Mouse (Mus musculus) embryonic facial prominence, embryonic 14.5 days (tissue): ENCODE measurements around the gene Dnah1. TPM values are rescaled to one million over a fixed set of nuclear protein-coding genes. Genes with fewer than 3 reads are reported as not detected.

ENCODE experiments used
- ATAC-seq: fragments of 200-750 bp; cut with Nextera tagmentation; 2 replicates; pipeline ENCODE4 v1.8.0; 2017; ENCODE audit warnings: low read depth, moderate number of reproducible peaks, moderate TSS enrichment
- DNase-seq: peaks from one replicate; pipeline ENCODE4 v3.0.0-alpha.2; 2015; ENCODE audit warnings: low spot score
- H3K27ac ChIP-seq: fragments of 300-500 bp; sonication (generic); replicated peaks from 2 replicates; pipeline ENCODE4 v1.5.1; 2014; ENCODE audit warnings: low read depth, mild to moderate bottlenecking, low read length, moderate library complexity
- H3K27me3 ChIP-seq: fragments of 300-500 bp; sonication (generic); replicated peaks from 2 replicates; pipeline ENCODE4 v1.6.1; 2014; ENCODE audit warnings: low read length; ENCODE audit not compliant: control insufficient read depth, insufficient read depth
- H3K36me3 ChIP-seq: fragments of 300-500 bp; sonication (generic); 2 replicates; pipeline ENCODE4 v1.6.1; 2014; ENCODE audit warnings: low read length, mixed read lengths; ENCODE audit not compliant: control insufficient read depth, insufficient read depth
- H3K4me1 ChIP-seq: fragments of 300-500 bp; sonication (generic); 2 replicates; pipeline ENCODE4 v1.6.1; 2014; ENCODE audit warnings: antibody characterized with exemption, low read length; ENCODE audit not compliant: control insufficient read depth, insufficient read depth
- H3K4me2 ChIP-seq: fragments of 300-500 bp; sonication (generic); 2 replicates; pipeline ENCODE4 v1.6.1; 2014; ENCODE audit warnings: low read depth, mild to moderate bottlenecking, low read length, moderate library complexity, mixed read lengths
- H3K4me3 ChIP-seq: fragments of 300-500 bp; sonication (generic); 2 replicates; pipeline ENCODE4 v1.5.1; 2014; ENCODE audit warnings: low read depth, mild to moderate bottlenecking, low read length
- H3K9ac ChIP-seq: fragments of 300-500 bp; sonication (generic); 2 replicates; pipeline ENCODE4 v1.6.1; 2014; ENCODE audit warnings: low read depth, mild to moderate bottlenecking, low read length, moderate library complexity, mixed read lengths
- H3K9me3 ChIP-seq: fragments of 300-500 bp; sonication (generic); 2 replicates; pipeline ENCODE4 v1.6.1; 2016; ENCODE audit warnings: low read length; ENCODE audit not compliant: control insufficient read depth
- WGBS: fragments of 180-500 bp; shearing (Covaris S2); extraction: QIAGEN DNeasy Blood & Tissue Kit; methylation state at CpG from one replicate; pipeline ENCODE4 v1.1.7; 2014; 5-methylcytosine and 5-hydroxymethylcytosine counted together
- polyA plus RNA-seq: library from polyadenylated mRNA; unstranded; fragments of >200 nt; fragmentation: Nextera tagmentation; extraction: Ambion mirVana; gene quantifications from 2 replicates; pipeline ENCODE4 v1.2.1, GENCODE M21; 2014

Gene Dnah1
- polyA plus RNA-seq, 1 experiment from 2014 or later = 5.9 TPM

GRCm38 (mm10) chr14:31240528-31240927 lies 83.2 kb downstream of the Dnah1 start:
- Histone ChIP-seq H3K4me3 (no peak overlapping the region), H3K4me1 (no peaks in the 10 kb centered on the region), H3K9ac (no peak overlapping the region), H3K4me2 (no peak overlapping the region), H3K27me3 (no peaks in the 10 kb centered on the region), H3K36me3 (no peaks in the 10 kb centered on the region), H3K27ac (no peak overlapping the region; the same call in 1 of the 2 replicates), H3K9me3 (no peaks in the 10 kb centered on the region)
- DNase-seq = peak; percentile 71
- WGBS = 30% methylated on average over 3 of the region's 3 CpGs
- peak; percentile 68; the same call in 1 of the 2 replicates for ATAC-seq

GRCm38 (mm10) chr14:31237101-31237882 lies 86.4 kb downstream of the Dnah1 start:
- no peak overlapping the region for H3K4me3 ChIP-seq
- no peaks in the 10 kb centered on the region for H3K4me1 ChIP-seq
- no peaks in the 10 kb centered on the region for H3K36me3 ChIP-seq
- H3K9ac ChIP-seq = no peak overlapping the region
- H3K27me3 ChIP-seq = no peaks in the 10 kb centered on the region
- no peak overlapping the region for H3K27ac ChIP-seq
- DNase-seq (peak; percentile 67), ATAC-seq (no peak)
- WGBS = 76% methylated on average over 7 of the region's 7 CpGs
- H3K9me3 ChIP-seq = no peaks in the 10 kb centered on the region
- no peak overlapping the region for H3K4me2 ChIP-seq

- Histone ChIP-seq H3K9me3 (no peaks in the 10 kb centered on the region), H3K4me3 (no peak overlapping the region), H3K27me3 (no peaks in the 10 kb centered on the region), H3K9ac (0 out of 2 replicates have a peak overlapping the region, but pooled peaks have one; percentile 45), H3K27ac (no peak overlapping the region), H3K36me3 (no peaks in the 10 kb centered on the region), H3K4me2 (peak overlapping the region; percentile 19; the same call in 1 of the 2 replicates), H3K4me1 (peaks cover 2% of the 10 kb centered on the region)
- 22% methylated on average over 11 of the region's 11 CpGs for WGBS
- ATAC-seq (peak; percentile 76; the same call in 1 of the 2 replicates), DNase-seq (peak; percentile 85)
Observed at GRCm38 (mm10) chr14:31233996-31234591, 89.6 kb downstream of the Dnah1 start.

- no peak overlapping the region for H3K4me3 ChIP-seq
- no peaks in the 10 kb centered on the region for H3K36me3 ChIP-seq
- no peak overlapping the region for H3K27ac ChIP-seq
- 85% methylated on average over 14 of the region's 14 CpGs for WGBS
- ATAC-seq = no peak
- no peak overlapping the region for H3K4me2 ChIP-seq
- peaks cover 7% of the 10 kb centered on the region for H3K4me1 ChIP-seq
- no peak overlapping the region for H3K9ac ChIP-seq
- no peaks in the 10 kb centered on the region for H3K27me3 ChIP-seq
- DNase-seq = no peak
- H3K9me3 ChIP-seq = no peaks in the 10 kb centered on the region
Observed at GRCm38 (mm10) chr14:31233070-31233995, 90.4 kb downstream of the Dnah1 start.

- Histone ChIP-seq H3K4me2 (no peak overlapping the region), H3K36me3 (no peaks in the 10 kb centered on the region), H3K27me3 (no peaks in the 10 kb centered on the region), H3K4me3 (no peak overlapping the region), H3K4me1 (peaks cover 10% of the 10 kb centered on the region), H3K27ac (no peak overlapping the region), H3K9me3 (no peaks in the 10 kb centered on the region), H3K9ac (no peak overlapping the region)
- WGBS = 80% methylated on average over 13 of the region's 13 CpGs
- DNase-seq = no peak
- no peak for ATAC-seq
Observed at GRCm38 (mm10) chr14:31232404-31233069, 91.2 kb downstream of the Dnah1 start.

- Histone ChIP-seq H3K4me2 (no peak overlapping the region), H3K4me3 (no peak overlapping the region), H3K9me3 (no peaks in the 10 kb centered on the region), H3K9ac (no peak overlapping the region), H3K27ac (no peak overlapping the region), H3K36me3 (no peaks in the 10 kb centered on the region), H3K4me1 (peaks cover 22% of the 10 kb centered on the region), H3K27me3 (no peaks in the 10 kb centered on the region)
- ATAC-seq = no peak
- 61% methylated on average over 8 of the region's 8 CpGs for WGBS
- DNase-seq = no peak
Observed at GRCm38 (mm10) chr14:31230442-31230841, 93.3 kb downstream of the Dnah1 start.

GRCm38 (mm10) chr14:31228234-31228633 lies 95.5 kb downstream of the Dnah1 start:
- H3K9ac ChIP-seq = no peak overlapping the region
- no peaks in the 10 kb centered on the region for H3K9me3 ChIP-seq
- no peak overlapping the region for H3K27ac ChIP-seq
- H3K4me3 ChIP-seq = no peak overlapping the region
- WGBS = 57% methylated on average over 5 of the region's 6 CpGs
- no peak for DNase-seq
- no peak for ATAC-seq
- H3K27me3 ChIP-seq = no peaks in the 10 kb centered on the region
- H3K4me2 ChIP-seq = no peak overlapping the region
- no peaks in the 10 kb centered on the region for H3K36me3 ChIP-seq
- H3K4me1 ChIP-seq = peaks cover 25% of the 10 kb centered on the region

GRCm38 (mm10) chr14:31226978-31227377 lies 96.7 kb downstream of the Dnah1 start:
- 31% methylated on average over 4 of the region's 4 CpGs for WGBS
- Histone ChIP-seq H3K27ac (peak overlapping the region; percentile 82), H3K36me3 (no peaks in the 10 kb centered on the region), H3K4me2 (no peak overlapping the region), H3K27me3 (no peaks in the 10 kb centered on the region), H3K4me1 (peaks cover 25% of the 10 kb centered on the region), H3K9ac (no peak overlapping the region), H3K4me3 (no peak overlapping the region), H3K9me3 (no peaks in the 10 kb centered on the region)
- DNase-seq (peak; percentile 90), ATAC-seq (peak; percentile 93)
